Mouse (Mus musculus): ENCODE data around the gene Pcsk1n. TPM values are rescaled to one million over a fixed set of nuclear protein-coding genes. Genes with fewer than 3 reads are reported as not detected.

The Pcsk1n gene
- total RNA-seq, 2 experiments from 2014 or later: not detected

GRCm38 (mm10) chrX:7945618-7946017 lies 26.0 kb downstream of the Pcsk1n start:
- ATAC-seq (replicated peaks; ENCODE audit: poor library complexity): no peak

GRCm38 (mm10) chrX:7947108-7947899 lies 27.7 kb downstream of the Pcsk1n start, which contains the start of gene Hdac6:
TSS of gene Hdac6 (minus strand) at chrX:7947889.
- ATAC-seq (replicated peaks; ENCODE audit: poor library complexity): no peak

- peak; percentile 98 for ATAC-seq (replicated peaks; ENCODE audit: poor library complexity)
Observed at GRCm38 (mm10) chrX:7947900-7948492, 28.4 kb downstream of the Pcsk1n start.

GRCm38 (mm10) chrX:7950091-7950490 lies 30.5 kb downstream of the Pcsk1n start:
- no peak for ATAC-seq (replicated peaks; ENCODE audit: poor library complexity)

GRCm38 (mm10) chrX:7958868-7959267 lies 39.2 kb downstream of the Pcsk1n start:
- ATAC-seq (replicated peaks; ENCODE audit: poor library complexity): no peak

GRCm38 (mm10) chrX:7963829-7964626 lies 44.4 kb downstream of the Pcsk1n start:
- peak; percentile 16; the same call in 1 of the 2 replicates for ATAC-seq (replicated peaks; ENCODE audit: poor library complexity)

- ATAC-seq (replicated peaks; ENCODE audit: poor library complexity): no peak
Observed at GRCm38 (mm10) chrX:7966161-7966560, 46.5 kb downstream of the Pcsk1n start.

GRCm38 (mm10) chrX:7967596-7968201 lies 48.1 kb downstream of the Pcsk1n start:
- ATAC-seq (replicated peaks; ENCODE audit: poor library complexity): peak; percentile 56

GRCm38 (mm10) chrX:7968226-7968625 lies 48.6 kb downstream of the Pcsk1n start:
- ATAC-seq (replicated peaks; ENCODE audit: poor library complexity): peak; percentile 48

- ATAC-seq (replicated peaks; ENCODE audit: poor library complexity): no peak
Observed at GRCm38 (mm10) chrX:7968899-7969298, 49.3 kb downstream of the Pcsk1n start.

- peak; percentile 87 for ATAC-seq (replicated peaks; ENCODE audit: poor library complexity)
Observed at GRCm38 (mm10) chrX:7971292-7971691, 51.7 kb downstream of the Pcsk1n start.

Other genes with a start within 250 kb of the Pcsk1n start
- 115 and 133 TPM in 2 replicates for gene Plp2, start 248.4 kb upstream of the Pcsk1n start, total RNA-seq (2015)
- gene Plp2, start 248.4 kb upstream of the Pcsk1n start, total RNA-seq (2017): 26.4 and 37.1 TPM in 2 replicates
- gene Magix, start 238.6 kb upstream of the Pcsk1n start, total RNA-seq (2015): not detected in 2 replicates
- not detected in 2 replicates for gene Magix, start 238.6 kb upstream of the Pcsk1n start, total RNA-seq (2017)
- 26.8 and 28.2 TPM in 2 replicates for gene Gpkow, start 222.7 kb upstream of the Pcsk1n start, total RNA-seq (2015)
- 19.2 and 24.4 TPM in 2 replicates for gene Gpkow, start 222.7 kb upstream of the Pcsk1n start, total RNA-seq (2017)
- gene Wdr45, start 205.5 kb upstream of the Pcsk1n start, total RNA-seq (2015): 27.3 and 39.9 TPM in 2 replicates
- 18.4 and 21.7 TPM in 2 replicates for gene Wdr45, start 205.5 kb upstream of the Pcsk1n start, total RNA-seq (2017)
- gene Gm45208, start 197.6 kb upstream of the Pcsk1n start, total RNA-seq (2015): 0.59 TPM in 1 of 2 replicates, not detected in the other
- not detected in 2 replicates for gene Gm45208, start 197.6 kb upstream of the Pcsk1n start, total RNA-seq (2017)
- 11.1 and 15.3 TPM in 2 replicates for gene Praf2, start 191.4 kb upstream of the Pcsk1n start, total RNA-seq (2015)
- 3.4 and 4.9 TPM in 2 replicates for gene Praf2, start 191.4 kb upstream of the Pcsk1n start, total RNA-seq (2017)
- 0.88 and 1.2 TPM in 2 replicates for gene Ccdc120, start 168.9 kb upstream of the Pcsk1n start, total RNA-seq (2015)
- gene Ccdc120, start 168.9 kb upstream of the Pcsk1n start, total RNA-seq (2017): 0.33 and 1.1 TPM in 2 replicates
- gene Tfe3, start 157.3 kb upstream of the Pcsk1n start, total RNA-seq (2015): 12.2 and 14.6 TPM in 2 replicates
- 4.6 and 7.1 TPM in 2 replicates for gene Tfe3, start 157.3 kb upstream of the Pcsk1n start, total RNA-seq (2017)
- gene Gripap1, start 130.1 kb upstream of the Pcsk1n start, total RNA-seq (2015): 34.4 and 34.9 TPM in 2 replicates
- 48.6 and 69.7 TPM in 2 replicates for gene Gripap1, start 130.1 kb upstream of the Pcsk1n start, total RNA-seq (2017)
- gene Kcnd1, start 97.5 kb upstream of the Pcsk1n start, total RNA-seq (2015): 0.34 and 0.42 TPM in 2 replicates
- gene Kcnd1, start 97.5 kb upstream of the Pcsk1n start, total RNA-seq (2017): 0.21 and 0.68 TPM in 2 replicates
- 33.0 and 33.7 TPM in 2 replicates for gene Otud5, start 78.5 kb upstream of the Pcsk1n start, total RNA-seq (2015)
- gene Otud5, start 78.5 kb upstream of the Pcsk1n start, total RNA-seq (2017): 48.6 and 58.7 TPM in 2 replicates
- gene Pim2, start 41.6 kb upstream of the Pcsk1n start, total RNA-seq (2015): 5.9 TPM in 2 replicates
- gene Pim2, start 41.6 kb upstream of the Pcsk1n start, total RNA-seq (2017): 1.2 and 1.5 TPM in 2 replicates
- gene Slc35a2, start 35.8 kb upstream of the Pcsk1n start, total RNA-seq (2015): 8.9 and 10.4 TPM in 2 replicates
- 12.2 and 25.1 TPM in 2 replicates for gene Slc35a2, start 35.8 kb upstream of the Pcsk1n start, total RNA-seq (2017)
- 25.1 and 30.3 TPM in 2 replicates for gene Pqbp1, start 20.6 kb upstream of the Pcsk1n start, total RNA-seq (2015)
- 136 and 167 TPM in 2 replicates for gene Pqbp1, start 20.6 kb upstream of the Pcsk1n start, total RNA-seq (2017)
- 116 and 133 TPM in 2 replicates for gene Timm17b, start 20.5 kb upstream of the Pcsk1n start, total RNA-seq (2015)
- 79.3 and 90.7 TPM in 2 replicates for gene Timm17b, start 20.5 kb upstream of the Pcsk1n start, total RNA-seq (2017)
- not detected in 2 replicates for gene Gm10491, start 12.0 kb upstream of the Pcsk1n start, total RNA-seq (2015)
- not detected in 2 replicates for gene Gm10491, start 12.0 kb upstream of the Pcsk1n start, total RNA-seq (2017)
- gene Gm10490, start 10.3 kb upstream of the Pcsk1n start, total RNA-seq (2015): not detected in 2 replicates
- gene Gm10490, start 10.3 kb upstream of the Pcsk1n start, total RNA-seq (2017): not detected in 2 replicates
- not detected in 2 replicates for gene Eras, start 8.8 kb downstream of the Pcsk1n start, total RNA-seq (2015)
- not detected in 2 replicates for gene Eras, start 8.8 kb downstream of the Pcsk1n start, total RNA-seq (2017)
- gene Hdac6, start 28.1 kb downstream of the Pcsk1n start, total RNA-seq (2015): 9.2 and 10.4 TPM in 2 replicates
- gene Hdac6, start 28.1 kb downstream of the Pcsk1n start, total RNA-seq (2017): 6.5 and 7.6 TPM in 2 replicates
- gene Gata1, start 58.2 kb downstream of the Pcsk1n start, total RNA-seq (2015): 10.7 and 26.3 TPM in 2 replicates
- 8.7 and 20.8 TPM in 2 replicates for gene Gata1, start 58.2 kb downstream of the Pcsk1n start, total RNA-seq (2017)
- gene Glod5, start 98.7 kb downstream of the Pcsk1n start, total RNA-seq (2015): not detected in 2 replicates
- gene Glod5, start 98.7 kb downstream of the Pcsk1n start, total RNA-seq (2017): not detected in 2 replicates
- gene Suv39h1, start 154.9 kb downstream of the Pcsk1n start, total RNA-seq (2015): 53.5 and 64.6 TPM in 2 replicates
- 79.2 and 81.6 TPM in 2 replicates for gene Suv39h1, start 154.9 kb downstream of the Pcsk1n start, total RNA-seq (2017)
- 73.0 and 75.7 TPM in 2 replicates for gene Was, start 170.7 kb downstream of the Pcsk1n start, total RNA-seq (2015)
- 98.9 and 103 TPM in 2 replicates for gene Was, start 170.7 kb downstream of the Pcsk1n start, total RNA-seq (2017)
- gene Wdr13, start 213.1 kb downstream of the Pcsk1n start, total RNA-seq (2015): 11.9 and 14.4 TPM in 2 replicates
- gene Wdr13, start 213.1 kb downstream of the Pcsk1n start, total RNA-seq (2017): 16.3 and 25.5 TPM in 2 replicates
- 1,002 and 1,150 TPM in 2 replicates for gene Rbm3, start 226.1 kb downstream of the Pcsk1n start, total RNA-seq (2015)
- gene Rbm3, start 226.1 kb downstream of the Pcsk1n start, total RNA-seq (2017): 1,310 and 1,340 TPM in 2 replicates

Measured in megakaryocyte progenitor cell, adult 5-6 weeks (primary cell).